Mouse (Mus musculus) heart, embryonic 13.5 days (tissue): ENCODE results near the gene Acat3. TPM values are rescaled to one million over a fixed set of nuclear protein-coding genes. Genes with fewer than 3 reads are reported as not detected.
"Not testable (repeated sequence)": the region's sequence is repeated elsewhere in the genome, so short reads cannot be mapped to it uniquely, and the experiment has no call there.

Experiments
- ATAC-seq: fragments of 200-750 bp; cut with Nextera tagmentation; 2 replicates; pipeline ENCODE4 v1.8.0; 2017; ENCODE audit warnings: moderate TSS enrichment; ENCODE audit not compliant: insufficient number of reproducible peaks, low FRiP score, low TSS enrichment; ENCODE audit errors: extremely low read depth
- H3K27ac ChIP-seq: fragments of 300-500 bp; sonication (generic); replicated peaks from 2 replicates; pipeline ENCODE4 v1.5.1; 2015; ENCODE audit warnings: moderate library complexity, mild to moderate bottlenecking, inconsistent platforms
- H3K27me3 ChIP-seq: fragments of 300-500 bp; sonication (generic); replicated peaks from 2 replicates; pipeline ENCODE4 v1.6.1; 2015; ENCODE audit warnings: mild to moderate bottlenecking, inconsistent platforms
- H3K36me3 ChIP-seq: fragments of 300-500 bp; sonication (generic); 2 replicates; pipeline ENCODE4 v1.6.1; 2015; ENCODE audit warnings: mild to moderate bottlenecking, inconsistent platforms
- H3K4me1 ChIP-seq: fragments of 300-500 bp; sonication (generic); 2 replicates; pipeline ENCODE4 v1.6.1; 2015; ENCODE audit warnings: inconsistent platforms
- H3K4me2 ChIP-seq: fragments of 300-500 bp; sonication (generic); 2 replicates; pipeline ENCODE4 v1.6.1; 2015; ENCODE audit warnings: inconsistent platforms, mild to moderate bottlenecking, moderate library complexity
- H3K4me3 ChIP-seq: fragments of 300-500 bp; sonication (generic); 2 replicates; pipeline ENCODE4 v1.5.1; 2015; ENCODE audit warnings: moderate library complexity, mild to moderate bottlenecking, inconsistent platforms
- H3K9ac ChIP-seq: fragments of 300-500 bp; sonication (generic); 2 replicates; pipeline ENCODE4 v1.6.1; 2015; ENCODE audit warnings: inconsistent platforms, mild to moderate bottlenecking, moderate library complexity
- H3K9me3 ChIP-seq: fragments of 300-500 bp; sonication (generic); 2 replicates; pipeline ENCODE4 v1.6.1; 2016; ENCODE audit warnings: inconsistent platforms
- WGBS: fragments of 180-500 bp; shearing (Covaris S2); methylation state at CpG from one replicate; pipeline ENCODE4 v1.1.7; 2015; ENCODE audit warnings: mixed read lengths; 5-methylcytosine and 5-hydroxymethylcytosine counted together
- polyA plus RNA-seq: library from polyadenylated mRNA; unstranded; fragments of >200 nt; fragmentation: Nextera tagmentation; extraction: Ambion mirVana; gene quantifications from 2 replicates; pipeline ENCODE4 v1.2.1, GENCODE M21; 2015

Gene Acat3
- polyA plus RNA-seq, 1 experiment from 2014 or later, result 0.13 TPM

- Histone ChIP-seq H3K4me1 (peaks cover 9% of the 10 kb centered on the region; the same call in 1 of the 2 replicates), H3K4me3 (no peak overlapping the region), H3K27ac (no peak overlapping the region), H3K9me3 (no peaks in the 10 kb centered on the region), H3K27me3 (no peaks in the 10 kb centered on the region), H3K9ac (no peak overlapping the region), H3K36me3 (peaks cover 41% of the 10 kb centered on the region), H3K4me2 (no peak overlapping the region)
- no peak for ATAC-seq
- WGBS, result 91% methylated on average over 6 of the region's 6 CpGs
Measured at GRCm38 (mm10) chr17:12942459-12943162, 2.2 kb upstream of the Acat3 start.

GRCm38 (mm10) chr17:12941543-12942260 lies 1.3 kb upstream of the Acat3 start:
- Histone ChIP-seq H3K27ac (no peak overlapping the region), H3K9me3 (no peaks in the 10 kb centered on the region), H3K4me3 (no peak overlapping the region), H3K9ac (no peak overlapping the region), H3K36me3 (peaks cover 36% of the 10 kb centered on the region), H3K4me2 (no peak overlapping the region), H3K27me3 (no peaks in the 10 kb centered on the region), H3K4me1 (peaks cover 9% of the 10 kb centered on the region; the same call in 1 of the 2 replicates)
- WGBS, result 77% methylated on average over 8 of the region's 8 CpGs
- ATAC-seq, result no peak

GRCm38 (mm10) chr17:12939377-12940148 lies 837 bp downstream of the Acat3 start:
- not testable (repeated sequence) for H3K27ac ChIP-seq, H3K27me3 ChIP-seq, ATAC-seq, H3K4me1 ChIP-seq, H3K9me3 ChIP-seq
- Histone ChIP-seq H3K36me3 (peaks cover 18% of the 10 kb centered on the region), H3K4me2 (peak overlapping the region; percentile 68), H3K4me3 (peak overlapping the region; percentile 42), H3K9ac (peak overlapping the region; percentile 44; the same call in 1 of the 2 replicates)
- WGBS, result 22% methylated on average over 3 of the region's 12 CpGs

GRCm38 (mm10) chr17:12938077-12938476 lies 2.3 kb downstream of the Acat3 start:
- Histone ChIP-seq H3K27me3 (no peaks in the 10 kb centered on the region), H3K27ac (no peak overlapping the region), H3K4me3 (no peak overlapping the region), H3K9ac (no peak overlapping the region), H3K9me3 (no peaks in the 10 kb centered on the region), H3K4me1 (peaks cover 9% of the 10 kb centered on the region; the same call in 1 of the 2 replicates), H3K4me2 (no peak overlapping the region), H3K36me3 (peaks cover 8% of the 10 kb centered on the region; the same call in 1 of the 2 replicates)
- no peak for ATAC-seq
- WGBS, result 60% methylated on average over 2 of the region's 2 CpGs

- no peak for ATAC-seq
- Histone ChIP-seq H3K27me3 (no peaks in the 10 kb centered on the region), H3K4me2 (no peak overlapping the region), H3K36me3 (peaks cover 2% of the 10 kb centered on the region; the same call in 1 of the 2 replicates), H3K27ac (no peak overlapping the region), H3K4me3 (no peak overlapping the region), H3K4me1 (peaks cover 9% of the 10 kb centered on the region; the same call in 1 of the 2 replicates), H3K9ac (no peak overlapping the region), H3K9me3 (no peaks in the 10 kb centered on the region)
- 71% methylated on average over 2 of the region's 2 CpGs for WGBS
Measured at GRCm38 (mm10) chr17:12937412-12937970, 2.9 kb downstream of the Acat3 start.

GRCm38 (mm10) chr17:12935719-12936118 lies 4.7 kb downstream of the Acat3 start:
- Histone ChIP-seq H3K27me3 (no peaks in the 10 kb centered on the region), H3K4me1 (peaks cover 8% of the 10 kb centered on the region; the same call in 1 of the 2 replicates), H3K4me3 (no peak overlapping the region), H3K9me3 (no peaks in the 10 kb centered on the region), H3K27ac (no peak overlapping the region), H3K4me2 (no peak overlapping the region), H3K9ac (no peak overlapping the region), H3K36me3 (no peaks in the 10 kb centered on the region)
- ATAC-seq, result no peak
- WGBS, result 66% methylated on average over 4 of the region's 4 CpGs

GRCm38 (mm10) chr17:12931576-12931975 lies 8.8 kb downstream of the Acat3 start:
- H3K4me1 ChIP-seq, H3K4me3 ChIP-seq, ATAC-seq, H3K36me3 ChIP-seq, H3K27me3 ChIP-seq, H3K27ac ChIP-seq, H3K4me2 ChIP-seq, H3K9me3 ChIP-seq, H3K9ac ChIP-seq: not testable (repeated sequence)
- 83% methylated on average over 5 of the region's 5 CpGs for WGBS

- WGBS, result 86% methylated on average over 8 of the region's 8 CpGs
- Histone ChIP-seq H3K27ac (no peak overlapping the region), H3K9me3 (no peaks in the 10 kb centered on the region), H3K4me1 (no peaks in the 10 kb centered on the region), H3K4me3 (no peak overlapping the region), H3K27me3 (no peaks in the 10 kb centered on the region), H3K4me2 (no peak overlapping the region), H3K9ac (no peak overlapping the region), H3K36me3 (peaks cover 61% of the 10 kb centered on the region)
- ATAC-seq, result no peak
Measured at GRCm38 (mm10) chr17:12925703-12926180, 14.7 kb downstream of the Acat3 start.

GRCm38 (mm10) chr17:12925001-12925400 lies 15.4 kb downstream of the Acat3 start:
- 76% methylated on average over 3 of the region's 3 CpGs for WGBS
- H3K27ac ChIP-seq, result no peak overlapping the region
- no peaks in the 10 kb centered on the region for H3K4me1 ChIP-seq
- no peak overlapping the region for H3K9ac ChIP-seq
- no peak for ATAC-seq
- no peak overlapping the region for H3K4me2 ChIP-seq
- no peaks in the 10 kb centered on the region for H3K27me3 ChIP-seq
- no peaks in the 10 kb centered on the region for H3K9me3 ChIP-seq
- H3K36me3 ChIP-seq, result peaks cover 68% of the 10 kb centered on the region
- H3K4me3 ChIP-seq, result no peak overlapping the region

- no peaks in the 10 kb centered on the region for H3K9me3 ChIP-seq
- peaks cover 75% of the 10 kb centered on the region for H3K36me3 ChIP-seq
- no peaks in the 10 kb centered on the region for H3K27me3 ChIP-seq
- H3K27ac ChIP-seq, result no peak overlapping the region
- H3K4me1 ChIP-seq, result peaks cover 8% of the 10 kb centered on the region
- ATAC-seq, result no peak
- no peak overlapping the region for H3K4me2 ChIP-seq
- no peak overlapping the region for H3K4me3 ChIP-seq
- 91% methylated on average over 1 of the region's 1 CpGs for WGBS
- no peak overlapping the region for H3K9ac ChIP-seq
Measured at GRCm38 (mm10) chr17:12921073-12921472, 19.3 kb downstream of the Acat3 start.
